Mouse (Mus musculus): ENCODE results near the gene Rbm33.

GRCm38 (mm10) chr5:28402756-28403155 is 85.8 kb downstream of the Rbm33 start:
- TF ChIP-seq GATA1 (IDR thresholded peaks at IDR 0.05; ENCODE audit: low read length) (no peak), TAL1 (IDR thresholded peaks at IDR 0.05; ENCODE audit: low read length) (no peak)
